Mouse (Mus musculus) limb, embryonic 15.5 days (tissue): ENCODE measurements around the gene Nvl. TPM values are rescaled to one million over a fixed set of nuclear protein-coding genes. Genes with fewer than 3 reads are reported as not detected.

Source experiments
- ATAC-seq: fragments of 200-750 bp; cut with Nextera tagmentation; 2 replicates; pipeline ENCODE4 v1.8.0; 2017; ENCODE audit warnings: low read depth, moderate TSS enrichment; ENCODE audit not compliant: insufficient number of reproducible peaks, low FRiP score, low TSS enrichment
- H3K27ac ChIP-seq: fragments of 300-500 bp; sonication (generic); 2 replicates; pipeline ENCODE4 v1.5.1; 2015; ENCODE audit warnings: moderate library complexity, mild to moderate bottlenecking, inconsistent platforms
- H3K27me3 ChIP-seq: fragments of 300-500 bp; sonication (generic); 2 replicates; pipeline ENCODE4 v1.6.1; 2015; ENCODE audit warnings: inconsistent platforms
- H3K36me3 ChIP-seq: fragments of 300-500 bp; sonication (generic); 2 replicates; pipeline ENCODE4 v1.6.1; 2015; ENCODE audit warnings: inconsistent platforms
- H3K4me1 ChIP-seq: fragments of 300-500 bp; sonication (generic); 2 replicates; pipeline ENCODE4 v1.6.1; 2015; ENCODE audit warnings: inconsistent platforms
- H3K4me2 ChIP-seq: fragments of 300-500 bp; sonication (generic); 2 replicates; pipeline ENCODE4 v1.6.1; 2015; ENCODE audit warnings: mild to moderate bottlenecking, inconsistent platforms
- H3K4me3 ChIP-seq: fragments of 300-500 bp; sonication (generic); 2 replicates; pipeline ENCODE4 v1.5.1; 2015; ENCODE audit warnings: mild to moderate bottlenecking, inconsistent platforms
- H3K9ac ChIP-seq: fragments of 300-500 bp; sonication (generic); 2 replicates; pipeline ENCODE4 v1.6.1; 2015; ENCODE audit warnings: inconsistent platforms
- H3K9me3 ChIP-seq: fragments of 300-500 bp; sonication (generic); 2 replicates; pipeline ENCODE4 v1.6.1; 2016; ENCODE audit warnings: inconsistent platforms
- WGBS: fragments of 180-500 bp; shearing (Covaris S2); methylation state at CpG from one replicate; pipeline ENCODE4 v1.1.7; 2015; 5-methylcytosine and 5-hydroxymethylcytosine counted together
- polyA plus RNA-seq: library from polyadenylated mRNA; unstranded; fragments of >200 nt; fragmentation: Nextera tagmentation; extraction: Ambion mirVana; gene quantifications from 2 replicates; pipeline ENCODE4 v1.2.1, GENCODE M21; 2015

The Nvl gene
- polyA plus RNA-seq, 1 experiment from 2014 or later: 36.2 TPM

DNA sequence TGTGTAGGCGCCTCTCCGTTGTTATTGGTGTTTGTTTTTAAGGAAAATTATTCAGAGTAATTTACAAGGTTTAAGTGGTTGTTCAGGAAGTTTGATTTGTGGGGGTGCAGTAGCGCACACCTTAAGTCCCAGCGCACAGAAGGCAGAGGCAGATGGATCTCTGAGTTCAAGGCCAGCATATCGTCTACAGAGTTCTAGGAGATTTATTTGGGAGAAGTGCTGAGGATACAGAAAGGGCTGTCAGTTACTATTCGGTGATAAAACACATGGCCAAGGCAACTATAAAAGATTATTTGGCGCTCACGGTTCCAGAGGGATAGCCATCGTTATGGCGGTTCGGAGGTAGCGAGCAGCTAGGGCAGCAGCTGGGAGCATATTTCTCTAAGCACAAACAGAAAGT, 962 bp upstream of the Nvl start:
- Histone ChIP-seq H3K4me3 (peak overlapping the region; percentile 62), H3K9me3 (no peaks in the 10 kb centered on the region), H3K27me3 (no peaks in the 10 kb centered on the region), H3K27ac (peak overlapping the region; percentile 91), H3K4me1 (peaks cover 18% of the 10 kb centered on the region), H3K4me2 (peak overlapping the region; percentile 53), H3K36me3 (peaks cover 18% of the 10 kb centered on the region), H3K9ac (peak overlapping the region; percentile 51; the same call in 1 of the 2 replicates)
- no peak for ATAC-seq
- WGBS: 6% methylated on average over 12 of the region's 12 CpGs

GRCm38 (mm10) chr1:181143609-181143949, 425 bp downstream of the Nvl start:
- 0 out of 2 replicates have a peak, but pooled peaks have one; percentile 24 for ATAC-seq
- Histone ChIP-seq H3K36me3 (peaks cover 28% of the 10 kb centered on the region), H3K4me2 (peak overlapping the region; percentile 53), H3K4me3 (peak overlapping the region; percentile 62), H3K9me3 (no peaks in the 10 kb centered on the region), H3K9ac (peak overlapping the region; percentile 42), H3K27ac (peak overlapping the region; percentile 91), H3K4me1 (peaks cover 18% of the 10 kb centered on the region), H3K27me3 (no peaks in the 10 kb centered on the region)
- WGBS: under 1% methylated on average over 12 of the region's 12 CpGs

DNA sequence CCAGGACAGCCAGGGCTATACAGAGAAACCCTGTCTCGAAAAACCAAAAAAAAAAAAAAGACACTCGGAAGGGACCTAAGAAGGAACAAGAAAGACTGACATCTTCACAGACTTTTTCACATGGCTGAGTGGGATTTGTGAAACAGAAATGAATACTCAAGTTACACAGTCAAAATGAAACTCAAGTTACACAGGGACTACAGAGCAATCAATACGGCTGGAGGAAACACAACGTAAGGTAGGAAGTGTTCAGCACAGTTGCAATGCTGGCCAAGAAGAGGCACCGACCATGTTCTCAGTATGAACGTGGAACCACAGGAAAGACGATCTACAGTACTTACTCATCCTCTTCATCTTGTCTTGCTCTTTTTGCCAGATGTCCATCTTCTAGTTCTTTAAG, 5.3 kb downstream of the Nvl start:
- no peaks in the 10 kb centered on the region for H3K9me3 ChIP-seq
- no peaks in the 10 kb centered on the region for H3K27me3 ChIP-seq
- no peak overlapping the region for H3K9ac ChIP-seq
- H3K27ac ChIP-seq: no peak overlapping the region
- no peak overlapping the region for H3K4me3 ChIP-seq
- no peak overlapping the region for H3K4me2 ChIP-seq
- WGBS: 93% methylated on average over 7 of the region's 7 CpGs
- peaks cover 58% of the 10 kb centered on the region for H3K36me3 ChIP-seq
- ATAC-seq: no peak
- H3K4me1 ChIP-seq: peaks cover 9% of the 10 kb centered on the region; the same call in 1 of the 2 replicates

DNA sequence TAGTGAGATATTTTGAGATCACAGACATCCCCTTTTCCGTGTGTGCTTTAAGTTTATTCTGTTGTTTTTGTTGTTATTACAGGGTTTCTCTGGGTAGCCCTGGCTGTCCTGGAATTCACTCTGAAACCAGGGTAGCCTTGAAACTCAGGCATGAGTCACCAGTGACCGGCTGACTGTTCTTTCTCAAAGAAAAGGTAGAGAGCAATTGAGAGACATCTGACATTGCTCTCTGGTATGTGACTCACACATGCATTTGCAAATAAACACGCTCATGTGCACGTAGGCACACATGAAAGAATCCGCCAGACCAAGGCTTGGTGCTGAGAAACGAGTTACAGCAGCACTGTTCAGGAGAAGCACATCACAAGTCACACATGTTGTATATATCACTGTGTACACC, 12.1 kb downstream of the Nvl start:
- Histone ChIP-seq H3K4me3 (no peak overlapping the region), H3K27ac (no peak overlapping the region), H3K9me3 (no peaks in the 10 kb centered on the region), H3K9ac (no peak overlapping the region), H3K4me2 (no peak overlapping the region), H3K4me1 (no peaks in the 10 kb centered on the region), H3K27me3 (no peaks in the 10 kb centered on the region), H3K36me3 (peaks cover 67% of the 10 kb centered on the region)
- ATAC-seq: no peak
- 91% methylated on average over 6 of the region's 6 CpGs for WGBS

DNA sequence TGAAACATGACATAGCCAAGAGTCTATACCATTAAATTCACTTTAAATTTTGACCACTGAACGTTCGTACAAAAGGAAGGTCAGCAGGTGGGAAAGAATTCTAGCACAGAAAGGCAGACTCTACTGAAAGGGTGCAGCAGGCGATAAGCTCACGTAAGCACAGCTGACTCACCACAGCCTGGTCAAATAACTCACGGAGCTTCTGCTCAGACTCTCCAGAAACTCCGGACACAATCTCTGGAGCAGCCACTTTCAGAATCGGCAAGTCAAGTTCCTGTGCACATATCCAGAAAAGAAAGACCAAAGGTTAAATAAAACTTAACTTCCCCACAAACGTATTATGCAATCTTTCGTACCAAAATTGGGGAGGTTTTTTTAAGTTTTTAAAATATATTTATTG, 17.2 kb downstream of the Nvl start:
- no peak for ATAC-seq
- Histone ChIP-seq H3K4me2 (no peak overlapping the region), H3K27ac (no peak overlapping the region), H3K4me1 (no peaks in the 10 kb centered on the region), H3K4me3 (no peak overlapping the region), H3K9ac (no peak overlapping the region), H3K27me3 (no peaks in the 10 kb centered on the region), H3K36me3 (peaks cover 73% of the 10 kb centered on the region), H3K9me3 (no peaks in the 10 kb centered on the region)
- WGBS: 96% methylated on average over 9 of the region's 9 CpGs

DNA sequence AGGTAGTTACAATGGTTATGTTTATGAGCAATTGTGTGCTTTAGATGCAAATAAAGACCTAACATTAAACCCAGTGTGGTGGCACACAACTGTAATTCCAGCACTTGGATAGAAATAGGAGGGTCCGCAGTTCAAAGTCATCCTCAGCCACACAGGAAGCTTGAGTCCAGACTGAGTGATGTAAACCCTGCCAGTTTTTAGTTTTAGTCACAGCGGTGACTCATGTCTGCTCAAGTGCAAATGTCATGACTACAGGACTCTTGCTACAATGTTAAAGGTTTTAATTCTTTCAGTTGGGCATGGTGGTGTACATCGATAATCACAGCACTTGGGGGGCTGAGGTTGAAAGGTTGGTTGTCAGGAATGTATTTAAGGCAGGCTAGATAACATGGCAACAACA, 18.1 kb downstream of the Nvl start:
- Histone ChIP-seq H3K9me3 (no peaks in the 10 kb centered on the region), H3K27me3 (no peaks in the 10 kb centered on the region), H3K27ac (no peak overlapping the region), H3K4me2 (no peak overlapping the region), H3K4me3 (no peak overlapping the region), H3K36me3 (peaks cover 72% of the 10 kb centered on the region), H3K9ac (no peak overlapping the region), H3K4me1 (no peaks in the 10 kb centered on the region)
- 97% methylated on average over 3 of the region's 3 CpGs for WGBS
- ATAC-seq: no peak

- Histone ChIP-seq H3K27me3 (no peaks in the 10 kb centered on the region), H3K36me3 (peaks cover 72% of the 10 kb centered on the region), H3K27ac (no peak overlapping the region), H3K4me2 (no peak overlapping the region), H3K9me3 (no peaks in the 10 kb centered on the region), H3K9ac (no peak overlapping the region), H3K4me3 (no peak overlapping the region), H3K4me1 (no peaks in the 10 kb centered on the region)
- ATAC-seq: no peak
- 90% methylated on average over 2 of the region's 2 CpGs for WGBS
Measured at GRCm38 (mm10) chr1:181124145-181124544, 19.9 kb downstream of the Nvl start.

GRCm38 (mm10) chr1:181117112-181117511, 26.9 kb downstream of the Nvl start:
- ATAC-seq: no peak

GRCm38 (mm10) chr1:181090048-181090447, 54.0 kb downstream of the Nvl start:
- WGBS: 74% methylated on average over 12 of the region's 12 CpGs
- H3K27me3 ChIP-seq: no peaks in the 10 kb centered on the region
- no peak overlapping the region for H3K27ac ChIP-seq

More at GRCm38 (mm10) chr1:181117112-181117511, 26.9 kb downstream of the Nvl start:
- WGBS: 86% methylated on average over 4 of the region's 4 CpGs
- Histone ChIP-seq H3K4me2 (no peak overlapping the region), H3K4me3 (no peak overlapping the region), H3K27ac (no peak overlapping the region), H3K9me3 (no peaks in the 10 kb centered on the region), H3K36me3 (peaks cover 68% of the 10 kb centered on the region), H3K9ac (no peak overlapping the region), H3K4me1 (no peaks in the 10 kb centered on the region), H3K27me3 (no peaks in the 10 kb centered on the region)

DNA sequence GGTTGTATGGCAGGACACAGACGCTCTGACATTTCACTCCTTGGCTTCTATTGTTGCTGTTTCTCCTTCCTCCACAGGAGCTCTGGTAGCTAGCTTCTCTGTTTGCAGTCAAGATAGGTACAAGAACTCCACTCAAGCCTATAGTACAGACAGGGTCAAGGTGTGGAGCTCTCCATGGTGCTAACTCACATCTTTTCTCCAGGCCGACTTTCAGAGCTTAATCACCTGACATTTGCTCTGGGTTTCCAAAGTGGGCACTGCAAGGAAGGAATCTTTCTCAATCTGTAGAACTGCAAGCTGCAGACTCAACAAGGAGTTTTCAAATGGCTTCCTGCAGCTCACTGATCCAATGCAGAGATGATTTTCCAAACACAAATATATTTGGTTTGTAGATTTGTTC, 60.0 kb downstream of the Nvl start:
- H3K4me2 ChIP-seq: no peak overlapping the region
- 34% methylated on average over 2 of the region's 2 CpGs for WGBS

More at GRCm38 (mm10) chr1:181090048-181090447, 54.0 kb downstream of the Nvl start:
- H3K4me2 ChIP-seq: no peak overlapping the region
- no peak for ATAC-seq
- H3K9me3 ChIP-seq: no peaks in the 10 kb centered on the region
- peaks cover 41% of the 10 kb centered on the region for H3K36me3 ChIP-seq
- no peaks in the 10 kb centered on the region for H3K4me1 ChIP-seq
- no peak overlapping the region for H3K9ac ChIP-seq
- no peak overlapping the region for H3K4me3 ChIP-seq

DNA sequence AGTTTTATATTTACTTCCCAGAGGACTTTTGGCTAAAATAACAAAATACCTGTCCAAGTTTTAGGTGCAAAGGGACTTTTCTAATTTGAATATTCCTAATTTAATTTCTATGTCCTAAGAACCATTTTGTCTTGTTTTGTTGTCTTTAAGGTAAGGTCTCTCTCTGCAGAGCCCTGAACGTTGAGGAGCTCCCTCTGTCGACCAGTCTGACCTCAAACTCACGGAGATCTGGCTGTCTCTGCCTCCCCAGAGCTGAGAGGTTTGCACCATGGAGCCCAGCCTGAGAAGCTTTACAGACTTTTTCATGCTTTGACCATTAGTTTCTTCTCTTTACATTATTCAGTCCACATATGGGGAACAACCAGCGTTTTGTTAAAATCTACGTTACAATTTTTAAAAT, 70.9 kb downstream of the Nvl start:
- H3K27me3 ChIP-seq: no peaks in the 10 kb centered on the region
- no peak overlapping the region for H3K4me3 ChIP-seq
- no peak for ATAC-seq
- H3K27ac ChIP-seq: no peak overlapping the region
- 45% methylated on average over 5 of the region's 5 CpGs for WGBS
- H3K4me1 ChIP-seq: no peaks in the 10 kb centered on the region
- H3K9ac ChIP-seq: no peak overlapping the region
- H3K9me3 ChIP-seq: no peaks in the 10 kb centered on the region
- H3K36me3 ChIP-seq: no peaks in the 10 kb centered on the region
- no peak overlapping the region for H3K4me2 ChIP-seq

More for the DNA sequence above, 60.0 kb downstream of the Nvl start:
- H3K27me3 ChIP-seq: no peaks in the 10 kb centered on the region
- no peaks in the 10 kb centered on the region for H3K4me1 ChIP-seq
- no peaks in the 10 kb centered on the region for H3K36me3 ChIP-seq
- no peaks in the 10 kb centered on the region for H3K9me3 ChIP-seq
- no peak overlapping the region for H3K4me3 ChIP-seq
- ATAC-seq: no peak
- H3K9ac ChIP-seq: no peak overlapping the region
- H3K27ac ChIP-seq: no peak overlapping the region

DNA sequence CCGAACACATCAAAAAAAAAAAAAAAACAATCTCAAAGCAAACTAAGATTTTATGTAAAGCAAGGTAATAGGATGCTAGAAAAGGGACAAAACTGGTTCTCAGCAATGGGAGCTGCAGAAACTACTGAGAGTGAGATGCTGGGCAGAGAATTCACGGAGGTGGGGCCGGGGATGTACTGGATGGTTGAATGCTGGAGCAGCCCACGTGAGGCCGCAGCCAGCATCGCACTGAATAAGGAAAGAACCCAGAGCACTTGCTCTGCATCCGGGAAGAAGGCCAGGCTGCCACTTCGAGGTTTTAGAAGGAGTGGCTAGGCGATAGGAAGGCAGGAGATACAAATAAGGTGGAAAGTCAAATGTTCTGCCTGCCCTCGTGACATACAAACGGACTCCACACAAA, 74.3 kb downstream of the Nvl start:
- H3K4me1 ChIP-seq: no peaks in the 10 kb centered on the region
- H3K27ac ChIP-seq: no peak overlapping the region
- no peaks in the 10 kb centered on the region for H3K9me3 ChIP-seq
- H3K27me3 ChIP-seq: no peaks in the 10 kb centered on the region
- no peak overlapping the region for H3K4me2 ChIP-seq
- H3K9ac ChIP-seq: no peak overlapping the region
- 66% methylated on average over 11 of the region's 11 CpGs for WGBS
- no peak for ATAC-seq
- H3K4me3 ChIP-seq: no peak overlapping the region
- no peaks in the 10 kb centered on the region for H3K36me3 ChIP-seq

DNA sequence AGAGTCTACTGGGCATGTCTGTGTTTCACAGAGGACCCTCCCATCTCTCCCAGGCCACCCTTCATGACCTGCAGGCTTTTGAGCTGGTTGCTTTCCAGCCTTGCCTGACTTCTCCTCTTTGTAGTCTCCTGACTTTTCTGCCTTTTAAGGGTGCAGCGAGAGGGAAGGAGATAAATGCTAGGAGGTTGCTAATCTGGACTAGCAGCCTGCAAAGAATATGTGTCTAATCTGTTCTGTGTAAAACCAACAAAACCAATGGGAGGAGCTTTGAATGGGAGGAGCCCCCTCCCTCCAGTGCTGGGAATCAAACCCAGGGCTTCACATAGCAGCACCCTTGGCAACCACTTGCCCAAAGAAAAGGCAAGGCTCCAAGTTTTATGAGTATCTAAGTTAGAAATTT, 75.7 kb downstream of the Nvl start:
- WGBS: 86% methylated on average over 1 of the region's 1 CpGs
- Histone ChIP-seq H3K27me3 (no peaks in the 10 kb centered on the region), H3K4me3 (no peak overlapping the region), H3K9me3 (no peaks in the 10 kb centered on the region), H3K36me3 (no peaks in the 10 kb centered on the region), H3K4me2 (no peak overlapping the region), H3K4me1 (no peaks in the 10 kb centered on the region), H3K27ac (no peak overlapping the region), H3K9ac (no peak overlapping the region)
- no peak for ATAC-seq
